Mouse (Mus musculus): ENCODE results near the gene Fam129b.

DNA sequence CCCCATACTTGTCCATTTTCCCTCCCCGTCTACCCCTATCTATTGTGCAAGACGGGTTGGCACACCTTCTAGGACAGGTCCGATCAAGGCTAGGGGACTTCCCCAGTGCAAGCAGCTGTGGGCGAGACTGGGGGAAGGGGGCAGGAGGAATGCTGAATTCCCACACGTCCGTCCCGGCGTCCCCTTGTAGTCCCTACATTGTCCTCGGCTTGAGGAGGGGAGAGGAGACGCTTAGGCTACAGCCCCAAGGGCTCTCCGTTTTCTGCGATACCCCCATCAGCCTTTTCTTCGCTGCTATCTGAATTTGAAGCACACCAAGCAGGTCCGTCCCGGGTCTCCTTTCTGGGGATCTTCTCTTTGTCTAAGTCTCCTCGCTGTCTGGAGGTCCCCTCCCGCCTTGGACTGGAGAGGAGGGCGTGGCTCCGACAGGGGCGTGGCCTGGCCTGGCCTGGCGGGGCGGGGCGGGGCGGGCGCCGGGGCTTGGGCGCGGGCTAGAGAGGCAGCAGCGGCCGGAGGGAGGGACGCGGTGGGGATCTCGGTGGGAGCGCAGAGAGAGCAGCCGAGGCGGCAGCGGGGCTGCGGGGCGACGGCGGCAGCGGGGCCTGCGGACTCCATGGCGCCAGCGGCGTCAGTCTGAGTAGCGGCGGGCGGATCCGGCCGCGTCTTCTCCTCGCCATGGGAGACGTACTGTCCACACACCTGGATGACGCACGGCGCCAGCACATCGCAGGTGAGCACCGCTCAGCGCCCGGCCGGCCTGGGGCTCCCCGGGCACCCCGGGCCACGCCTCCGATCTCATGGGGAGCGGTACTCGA lies at the start of gene Fam129b:
- TF ChIP-seq POLR2A (IDR thresholded peaks at IDR 0.05; ENCODE audit: low read depth, low read length), result no peak
- TF ChIP-seq NRF1 (IDR thresholded peaks at IDR 0.05; ENCODE audit: low read depth, low read length), result no peak
- TF ChIP-seq SIN3A (IDR thresholded peaks at IDR 0.05; ENCODE audit: low read length), result no peak
- TF ChIP-seq MEF2A (IDR thresholded peaks at IDR 0.05; ENCODE audit: borderline replicate concordance, low read depth, low read length), result no peak
- no peak for TF ChIP-seq CTCF (conservative IDR thresholded peaks at IDR 0.05 in 1 of 2, IDR thresholded peaks at IDR 0.05 in 1 of 2; ENCODE audit: low read depth in 2 of 2, low read length in 2 of 2)
- peak; percentile 42; the same call in 1 of the 2 replicates for TF ChIP-seq CHD2 (IDR thresholded peaks at IDR 0.05; ENCODE audit: low read length)
- TF ChIP-seq POLR2AphosphoS2 (IDR thresholded peaks at IDR 0.05; ENCODE audit: low read depth, low read length), result no peak
- TF ChIP-seq UBTF (IDR thresholded peaks at IDR 0.05; ENCODE audit: low read depth, low read length), result no peak
